Mouse (Mus musculus) heart, embryonic 14.5 days (tissue): ENCODE measurements at regions not wholly inside any gene's neighbourhood (a gene's known extent, or its start where the extent isn't known, plus 50 kb on each side); places are given as distances from the start of the nearest gene placed in this dataset.

Source experiments
- ATAC-seq: fragments of 200-750 bp; cut with Nextera tagmentation; 2 replicates; pipeline ENCODE4 v1.8.0; 2017; ENCODE audit warnings: low read depth, moderate TSS enrichment; ENCODE audit not compliant: insufficient number of reproducible peaks, insufficient read depth, low FRiP score
- H3K27ac ChIP-seq, 2 experiments: fragments of 200-500 bp in 1 of 2; fragments of 300-500 bp in 1 of 2; sonication (generic) in 1 of 2; replicated peaks in 1 of 2; 2 replicates each; pipeline ENCODE4 v1.5.1; 2012 to 2014; ENCODE audit warnings: low read depth in 2 of 2, low read length in 2 of 2, control low read depth in 1 of 2, mild to moderate bottlenecking in 1 of 2, mixed read lengths in 1 of 2; ENCODE audit not compliant: control insufficient read depth in 1 of 2, insufficient read depth in 1 of 2
- H3K27me3 ChIP-seq: fragments of 300-500 bp; sonication (generic); 2 replicates; pipeline ENCODE4 v1.6.1; 2014; ENCODE audit warnings: mild to moderate bottlenecking, low read length, control low read depth; ENCODE audit not compliant: control insufficient read depth, insufficient read depth
- H3K36me3 ChIP-seq: fragments of 300-500 bp; sonication (generic); 2 replicates; pipeline ENCODE4 v1.6.1; 2014; ENCODE audit warnings: mild to moderate bottlenecking, control low read depth, low read length, mixed read lengths; ENCODE audit not compliant: control insufficient read depth, insufficient read depth
- H3K4me1 ChIP-seq, 2 experiments: fragments of 200-500 bp in 1 of 2; fragments of 300-500 bp in 1 of 2; sonication (generic) in 1 of 2; 2 replicates each; pipeline ENCODE4 v1.6.1; 2012 to 2014; ENCODE audit warnings: low read length in 2 of 2, control low read depth in 1 of 2, mixed read lengths in 1 of 2; ENCODE audit not compliant: control insufficient read depth in 2 of 2, insufficient read depth in 2 of 2
- H3K4me2 ChIP-seq: fragments of 300-500 bp; sonication (generic); 2 replicates; pipeline ENCODE4 v1.6.1; 2014; ENCODE audit warnings: mild to moderate bottlenecking, low read length
- H3K4me3 ChIP-seq, 2 experiments: fragments of 200-500 bp in 1 of 2; fragments of 300-500 bp in 1 of 2; sonication (generic) in 1 of 2; 2 replicates each; pipeline ENCODE4 v1.5.1; 2012 to 2014; ENCODE audit warnings: low read length in 2 of 2, mild to moderate bottlenecking in 2 of 2, control low read depth in 1 of 2, low read depth in 1 of 2, moderate library complexity in 1 of 2; ENCODE audit not compliant: control insufficient read depth in 1 of 2, insufficient read depth in 1 of 2
- H3K9ac ChIP-seq: fragments of 300-500 bp; sonication (generic); 2 replicates; pipeline ENCODE4 v1.6.1; 2014; ENCODE audit warnings: mild to moderate bottlenecking, low read length
- H3K9me3 ChIP-seq: fragments of 300-500 bp; sonication (generic); 2 replicates; pipeline ENCODE4 v1.6.1; 2016; ENCODE audit warnings: low read length, control low read depth; ENCODE audit not compliant: control insufficient read depth
- WGBS: fragments of 180-500 bp; shearing (Covaris S2); extraction: QIAGEN DNeasy Blood & Tissue Kit; methylation state at CpG from one replicate; pipeline ENCODE4 v1.1.7; 2014; 5-methylcytosine and 5-hydroxymethylcytosine counted together

- Histone ChIP-seq H3K4me1 (peaks cover 7 to 8% of the 10 kb centered on the region in 2 experiments; a peak in 3 of 4 replicates), H3K27me3 (peaks cover 65% of the 10 kb centered on the region), H3K36me3 (no peaks in the 10 kb centered on the region), H3K4me2 (peak overlapping the region; percentile 62), H3K27ac (no peak overlapping the region), H3K4me3 (peak overlapping the region; percentile 6 to 23; a peak in 3 of 4 replicates), H3K9ac (no peak overlapping the region), H3K9me3 (no peaks in the 10 kb centered on the region)
- WGBS, result 4% methylated on average over 14 of the region's 14 CpGs
- ATAC-seq, result peak; percentile 14; the same call in 1 of the 2 replicates
These were observed 155.8 kb upstream of the Gm12830 start for GRCm38 (mm10) chr4:114665684-114666083.

DNA sequence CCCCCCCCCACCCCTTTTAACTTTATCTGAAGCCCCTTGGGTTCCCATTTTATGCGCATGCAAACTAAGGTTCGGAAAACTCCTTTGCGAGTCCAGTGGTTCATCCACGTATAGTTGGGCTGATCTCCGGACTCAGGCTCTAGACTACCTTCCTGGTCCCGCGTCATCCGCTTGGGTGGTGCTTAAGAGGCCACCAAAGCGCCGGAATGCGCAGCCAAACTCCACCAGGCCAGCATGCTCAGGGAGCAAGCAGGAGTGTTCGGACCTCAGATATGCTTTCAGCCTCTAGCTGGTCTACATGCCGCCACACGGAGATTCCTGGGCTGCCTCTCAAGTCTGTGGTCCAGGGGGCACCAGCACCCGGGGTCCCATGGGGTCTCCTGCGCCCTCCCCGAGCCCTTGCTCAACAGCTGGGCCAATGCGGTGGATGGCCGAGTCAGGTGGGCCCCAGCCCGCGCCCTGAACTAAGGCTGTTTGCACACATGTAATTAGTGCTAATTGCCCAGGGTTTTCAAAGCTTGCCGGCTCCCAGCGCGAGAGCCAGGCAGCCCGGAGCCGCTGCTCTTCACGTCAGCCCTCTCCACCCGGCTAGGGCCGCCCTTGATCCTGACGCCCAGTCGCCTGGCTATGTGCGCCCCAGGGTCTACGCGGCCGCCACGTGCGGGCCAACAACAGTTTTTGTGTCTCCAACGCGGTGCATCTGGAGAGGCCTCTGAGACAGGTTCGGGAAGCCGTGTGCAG is 155.1 kb upstream of the Gm12830 start:
- H3K36me3 ChIP-seq, result no peaks in the 10 kb centered on the region
- H3K4me2 ChIP-seq, result peak overlapping the region; percentile 62
- WGBS, result 3% methylated on average over 41 of the region's 41 CpGs
- no peak overlapping the region for H3K27ac ChIP-seq
- peak overlapping the region; percentile 11 to 23; a peak in 3 of 4 replicates for H3K4me3 ChIP-seq
- peaks cover 72% of the 10 kb centered on the region for H3K27me3 ChIP-seq
- peak overlapping the region; percentile 31; the same call in 1 of the 2 replicates for H3K9ac ChIP-seq
- H3K9me3 ChIP-seq, result no peaks in the 10 kb centered on the region
- peaks cover 7 to 8% of the 10 kb centered on the region in 2 experiments; a peak in 3 of 4 replicates for H3K4me1 ChIP-seq
- ATAC-seq, result no peak

DNA sequence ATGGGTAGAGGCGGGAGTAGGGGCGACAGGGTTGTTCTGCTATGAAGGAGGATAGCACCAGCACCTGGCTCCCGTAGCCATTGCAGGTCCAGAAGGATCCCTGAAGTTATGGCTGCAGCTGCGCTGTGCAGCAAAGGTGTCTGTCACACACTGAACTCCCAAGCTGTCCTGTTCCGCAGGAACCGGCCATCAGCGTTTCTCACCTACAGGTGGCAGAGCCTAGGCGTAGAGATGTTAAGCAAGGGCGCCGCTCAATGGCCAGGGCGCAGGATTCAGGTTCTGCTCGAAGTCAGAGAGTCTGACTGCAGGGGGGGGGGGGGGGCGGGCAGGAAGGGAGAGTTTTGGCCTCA is 154.6 kb upstream of the Gm12830 start:
- Histone ChIP-seq H3K36me3 (no peaks in the 10 kb centered on the region), H3K27me3 (peaks cover 72% of the 10 kb centered on the region), H3K27ac (no peak overlapping the region), H3K4me1 (peaks cover 7 to 8% of the 10 kb centered on the region in 2 experiments; a peak in 3 of 4 replicates), H3K9me3 (no peaks in the 10 kb centered on the region), H3K9ac (no peak overlapping the region), H3K4me3 (peak overlapping the region; percentile 11 to 23; a peak in 3 of 4 replicates), H3K4me2 (peak overlapping the region; percentile 62)
- ATAC-seq, result no peak
- 7% methylated on average over 12 of the region's 13 CpGs for WGBS

- no peaks in the 10 kb centered on the region for H3K4me1 ChIP-seq
- H3K36me3 ChIP-seq, result no peaks in the 10 kb centered on the region
- ATAC-seq, result no peak; the same call in 1 of the 2 replicates
- no peak overlapping the region for H3K4me3 ChIP-seq
- no peak overlapping the region for H3K27ac ChIP-seq
- no peak overlapping the region for H3K9ac ChIP-seq
- H3K9me3 ChIP-seq, result no peaks in the 10 kb centered on the region
- no peak overlapping the region for H3K4me2 ChIP-seq
- peaks cover 37% of the 10 kb centered on the region for H3K27me3 ChIP-seq
- WGBS, result 56% methylated on average over 5 of the region's 5 CpGs
These were observed 149.3 kb upstream of the Gm12830 start for GRCm38 (mm10) chr4:114672096-114672720.

DNA sequence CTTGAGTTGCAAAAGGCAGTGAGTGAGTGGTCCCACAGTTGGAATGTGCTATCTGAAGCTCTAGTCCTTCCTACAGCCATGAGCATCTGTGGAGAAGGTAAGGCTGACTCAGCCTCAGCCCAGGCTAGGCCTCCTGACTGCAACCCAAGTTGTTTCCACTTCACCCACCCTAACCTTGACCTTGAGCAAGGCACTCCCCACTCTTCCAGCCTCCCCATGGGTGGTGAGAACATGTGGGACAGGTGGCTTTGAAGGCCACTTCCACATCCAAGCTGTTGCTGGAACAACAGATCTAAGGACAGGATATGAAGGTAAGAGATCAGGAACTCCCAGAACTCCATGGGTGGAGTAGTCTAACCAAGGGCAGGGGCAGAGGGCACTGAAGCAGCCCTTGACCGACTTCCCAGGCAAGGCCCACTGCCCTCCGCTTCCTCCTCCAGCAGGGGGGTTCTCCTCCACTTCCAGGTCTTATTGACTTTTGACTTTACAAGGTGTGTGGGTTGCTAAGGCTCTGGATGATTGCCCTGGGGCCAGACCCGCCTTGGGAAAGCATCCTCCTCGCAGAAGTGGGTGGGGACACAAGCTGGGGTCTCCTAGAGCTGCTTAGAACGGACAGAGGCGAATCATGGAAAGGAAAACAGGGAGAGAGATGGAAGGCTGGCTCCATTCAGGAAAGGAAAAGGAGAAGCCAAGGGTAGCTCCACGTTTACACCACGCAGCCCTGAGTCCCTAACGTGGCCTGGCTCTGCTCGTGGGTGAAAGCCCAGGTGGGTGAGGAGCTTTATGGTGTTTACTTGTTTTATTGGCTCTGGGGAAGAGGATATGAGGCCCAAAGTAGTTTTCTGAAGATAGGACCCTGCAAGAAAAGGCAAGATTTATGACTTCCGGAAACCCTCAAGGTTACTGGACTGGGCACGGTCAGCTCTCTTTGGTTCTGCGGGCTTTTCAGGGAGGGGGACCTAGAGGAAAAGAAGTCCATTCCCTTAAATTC is 144.3 kb upstream of the Gm12830 start:
- H3K27me3 ChIP-seq, result peaks cover 2% of the 10 kb centered on the region; the same call in 1 of the 2 replicates
- no peak overlapping the region for H3K4me2 ChIP-seq
- 81% methylated on average over 13 of the region's 13 CpGs for WGBS
- ATAC-seq, result no peak
- H3K9ac ChIP-seq, result no peak overlapping the region
- no peaks in the 10 kb centered on the region for H3K9me3 ChIP-seq
- H3K4me3 ChIP-seq, result no peak overlapping the region
- no peaks in the 10 kb centered on the region for H3K4me1 ChIP-seq
- no peaks in the 10 kb centered on the region for H3K36me3 ChIP-seq
- H3K27ac ChIP-seq, result no peak overlapping the region

GRCm38 (mm10) chr4:114678053-114678941 is 143.2 kb upstream of the Gm12830 start:
- Histone ChIP-seq H3K9ac (no peak overlapping the region), H3K36me3 (no peaks in the 10 kb centered on the region), H3K27ac (no peak overlapping the region), H3K27me3 (peaks cover 2% of the 10 kb centered on the region; the same call in 1 of the 2 replicates), H3K4me1 (no peaks in the 10 kb centered on the region), H3K4me3 (no peak overlapping the region), H3K4me2 (no peak overlapping the region), H3K9me3 (no peaks in the 10 kb centered on the region)
- 72% methylated on average over 8 of the region's 8 CpGs for WGBS
- no peak for ATAC-seq
